Comparison of ENCODE assay signal across 14 mouse cellular contexts in the genomic region with DNA sequence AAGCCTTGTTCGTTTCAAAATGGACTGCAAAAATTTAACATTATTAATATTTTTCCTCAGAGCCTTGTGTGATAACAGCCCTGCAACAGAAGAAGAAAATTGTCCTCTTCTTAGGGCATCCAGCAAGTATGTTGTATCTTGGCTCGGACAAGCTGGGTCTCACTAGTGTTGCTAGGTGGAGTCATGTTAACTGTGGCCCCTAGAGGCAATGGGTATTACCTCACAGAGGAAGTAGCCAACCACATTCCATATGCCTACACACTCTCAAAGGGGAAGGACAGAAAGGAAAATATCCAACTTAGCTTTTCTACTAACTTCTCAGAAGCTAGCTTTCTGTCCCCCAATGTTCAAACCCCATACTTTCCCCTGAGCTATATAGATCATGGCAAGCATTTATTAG. TPM values are rescaled to one million over a fixed set of nuclear protein-coding genes. Genes with fewer than 3 reads are reported as not detected.
"Had no signal": no experiment of that assay in that cellular context is flagged by ENCODE, and none has a peak within 500 bp of the region (broad histone marks: within the 10 kb centered on the region; RNA-seq: fewer than 3 reads in every experiment).

No protein-coding gene starts in this region.

- H3K27me3 ChIP-seq: limb, embryonic 15.5 days; liver, embryonic 12.5 days; midbrain, embryonic 15.5 days; neural tube, embryonic 13.5 days; stomach, embryonic 15.5 days had no signal

- H3K9me3 ChIP-seq: limb, embryonic 15.5 days; liver, embryonic 12.5 days; midbrain, embryonic 10.5 days; midbrain, embryonic 15.5 days; neural tube, embryonic 13.5 days; stomach, embryonic 15.5 days had no signal

- H3K27ac ChIP-seq: limb, embryonic 15.5 days; liver, embryonic 12.5 days; macrophage; midbrain, embryonic 10.5 days; midbrain, embryonic 15.5 days; neural tube, embryonic 13.5 days; stomach, embryonic 15.5 days had no signal

- H3K9ac ChIP-seq: limb, embryonic 15.5 days; liver, embryonic 12.5 days; lung, embryonic 14.5 days; midbrain, embryonic 15.5 days; neural tube, embryonic 13.5 days; stomach, embryonic 15.5 days had no signal

- H3K36me3 ChIP-seq: limb, embryonic 15.5 days; liver, embryonic 12.5 days; midbrain, embryonic 10.5 days; midbrain, embryonic 15.5 days; neural tube, embryonic 13.5 days; stomach, embryonic 15.5 days had no signal

- DNase-seq: kidney, postnatal 10 days; layer of hippocampus, postnatal 36 days; lung, embryonic 14.5 days; lung, postnatal 14 days; retina, postnatal 1 day; right cerebral cortex, postnatal 4 days; thymus, postnatal 4 days had no signal

- H3K4me2 ChIP-seq: limb, embryonic 15.5 days; liver, embryonic 12.5 days; lung, embryonic 14.5 days; midbrain, embryonic 15.5 days; neural tube, embryonic 13.5 days; stomach, embryonic 15.5 days had no signal

- H3K4me1 ChIP-seq: limb, embryonic 15.5 days; liver, embryonic 12.5 days; midbrain, embryonic 10.5 days; midbrain, embryonic 15.5 days; stomach, embryonic 15.5 days had no signal

- ATAC-seq: liver, embryonic 12.5 days; midbrain, embryonic 15.5 days had no signal

- H3K4me3 ChIP-seq: limb, embryonic 15.5 days; liver, embryonic 12.5 days; midbrain, embryonic 10.5 days; midbrain, embryonic 15.5 days; neural tube, embryonic 13.5 days; stomach, embryonic 15.5 days had no signal

RNA-seq across cellular contexts. Expression of gene 1700019D03Rik, which starts 56.9 kb away (rescaled TPM):
- polyA plus RNA-seq: macrophage had no signal
